Mouse (Mus musculus): ENCODE measurements around the gene Msmo1.

Msmo1 gene

DNA sequence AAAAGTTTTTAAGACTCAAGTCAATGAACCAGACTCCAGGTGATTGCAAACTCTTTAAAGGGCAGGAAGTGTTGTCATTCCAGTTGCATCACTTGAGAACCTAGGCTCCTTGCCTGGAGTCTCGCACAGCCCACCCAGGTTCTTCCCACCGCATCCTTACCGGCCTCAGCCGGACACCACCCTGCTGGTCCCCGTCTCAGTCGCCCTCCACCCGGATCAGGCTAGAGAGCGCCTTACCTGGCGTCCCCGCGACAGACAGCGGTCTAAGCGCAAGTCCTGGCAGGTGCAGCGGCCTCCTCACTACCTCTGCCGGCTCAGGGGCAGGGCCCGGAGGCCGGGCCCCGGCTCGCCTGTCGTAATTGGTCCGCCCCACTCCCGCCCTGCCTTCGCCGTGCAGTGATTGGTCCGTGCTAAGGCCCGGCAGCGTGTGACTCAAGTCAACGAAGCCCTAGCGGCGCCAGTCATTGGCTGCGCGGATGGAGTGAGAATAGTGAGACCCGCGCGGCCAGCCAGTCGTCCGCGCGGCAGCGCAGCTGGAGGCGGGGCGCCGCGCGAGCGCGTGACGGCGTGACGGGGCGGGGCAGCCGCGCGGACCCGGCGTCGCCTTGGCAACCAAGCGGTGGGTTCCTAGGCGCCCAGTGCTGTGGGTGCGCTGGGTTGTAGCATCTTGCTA lies at the start of gene Msmo1:
Gene Msmo1, minus strand, starts transcription at position 522 of the 673 bp plus-strand sequence.
- DNase-seq (ENCODE audit: extremely low read depth, insufficient read length, low spot score), result peak; percentile 98

DNA sequence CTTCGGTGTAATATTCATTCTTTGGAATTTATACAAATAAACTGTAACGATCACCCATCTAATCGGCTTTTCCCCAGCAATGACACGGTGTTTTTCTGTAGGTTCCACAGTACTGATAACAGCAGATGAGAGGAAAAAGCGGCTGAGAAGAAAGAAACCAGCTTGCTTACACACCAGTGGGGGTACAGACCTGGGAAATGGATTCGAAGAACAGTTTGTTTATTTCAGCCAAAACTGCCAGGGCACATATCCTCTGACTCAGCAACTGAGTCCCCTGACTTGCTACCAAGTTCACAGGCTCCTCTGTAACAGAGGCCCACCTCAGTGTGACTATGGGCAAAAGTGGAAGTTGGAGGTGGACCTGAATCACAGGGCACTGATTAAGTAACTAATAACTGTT lies 48.4 kb upstream of the Msmo1 start:
- DNase-seq (ENCODE audit: extremely low read depth, insufficient read length, low spot score), result no peak

DNA sequence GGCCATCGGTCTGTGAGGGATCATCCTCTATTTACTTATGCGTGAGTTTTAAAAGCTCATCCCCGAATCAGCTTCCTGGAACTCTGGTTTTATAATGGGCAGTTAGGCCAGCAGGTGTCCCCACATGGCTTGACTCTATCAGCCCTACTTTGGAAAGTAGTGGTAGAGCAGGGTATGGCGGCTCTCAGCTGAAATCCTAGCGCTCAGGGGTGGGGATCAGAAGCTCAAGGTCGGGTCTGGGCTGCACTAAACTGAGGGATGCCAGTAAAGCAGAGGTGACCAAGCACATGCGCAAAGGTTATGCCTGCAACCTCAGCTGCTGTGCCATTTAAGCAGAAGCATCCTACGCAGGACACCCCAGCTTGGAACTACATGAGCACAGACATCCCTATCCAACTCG lies 44.3 kb upstream of the Msmo1 start:
- DNase-seq (ENCODE audit: extremely low read depth, insufficient read length, low spot score), result no peak

DNA sequence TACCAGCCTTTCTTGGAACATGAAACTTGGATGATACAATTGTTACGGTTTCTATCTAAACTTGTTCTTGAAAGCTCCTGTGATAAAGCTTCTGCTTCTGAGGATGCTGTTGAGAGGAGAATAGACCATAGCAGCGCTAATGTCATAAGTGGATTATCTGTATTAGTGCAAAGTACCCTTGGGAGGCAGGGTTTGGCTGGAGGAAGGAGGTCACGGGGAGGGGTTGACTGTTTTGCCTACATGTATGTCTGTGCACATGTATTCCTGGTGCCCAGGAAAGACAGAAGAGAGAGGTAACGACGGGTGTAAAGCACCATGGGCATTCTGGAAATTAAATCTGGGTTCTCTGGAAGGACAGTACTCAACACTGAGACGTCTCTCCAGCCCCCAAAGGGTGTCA lies 40.5 kb upstream of the Msmo1 start:
- DNase-seq (ENCODE audit: extremely low read depth, insufficient read length, low spot score), result no peak

DNA sequence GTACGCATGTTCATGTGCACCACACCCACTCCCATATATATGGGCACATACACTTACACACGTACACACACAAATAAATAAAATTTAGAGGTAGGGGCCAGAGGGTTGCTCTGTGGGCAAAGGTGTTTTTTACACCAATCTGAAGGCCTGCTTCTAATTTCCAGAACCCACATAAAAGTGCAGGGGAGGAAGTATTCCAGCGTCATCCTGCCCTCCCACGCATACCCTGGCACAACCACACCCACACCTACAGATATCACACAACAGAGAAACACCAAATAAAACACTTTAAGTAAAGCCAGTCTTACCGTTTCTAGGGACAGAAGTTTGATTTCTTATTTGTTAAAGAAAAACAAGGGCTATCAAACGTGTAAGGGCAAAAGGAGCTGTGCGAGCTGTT lies 37.2 kb upstream of the Msmo1 start:
- no peak for DNase-seq (ENCODE audit: extremely low read depth, insufficient read length, low spot score)

DNA sequence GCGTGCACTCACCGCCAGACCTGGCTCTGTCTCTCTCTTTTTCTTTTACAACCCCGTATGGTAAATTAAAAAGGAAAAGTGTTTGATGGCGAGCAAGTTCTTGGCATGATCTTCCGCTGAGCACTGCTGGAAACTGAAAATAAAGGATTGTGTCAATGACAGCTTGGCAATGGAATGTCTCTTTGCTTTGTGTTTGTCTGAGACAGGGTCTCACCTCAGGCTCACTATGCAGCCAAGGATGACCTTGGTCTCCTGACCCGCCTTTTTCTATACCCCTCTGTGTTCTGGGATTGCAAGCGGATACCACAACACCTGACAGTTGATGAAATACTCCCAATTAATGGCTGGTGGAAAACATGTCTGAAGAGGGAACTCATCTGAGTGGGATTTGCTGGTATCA lies 36.0 kb upstream of the Msmo1 start:
- DNase-seq (ENCODE audit: extremely low read depth, insufficient read length, low spot score), result no peak

DNA sequence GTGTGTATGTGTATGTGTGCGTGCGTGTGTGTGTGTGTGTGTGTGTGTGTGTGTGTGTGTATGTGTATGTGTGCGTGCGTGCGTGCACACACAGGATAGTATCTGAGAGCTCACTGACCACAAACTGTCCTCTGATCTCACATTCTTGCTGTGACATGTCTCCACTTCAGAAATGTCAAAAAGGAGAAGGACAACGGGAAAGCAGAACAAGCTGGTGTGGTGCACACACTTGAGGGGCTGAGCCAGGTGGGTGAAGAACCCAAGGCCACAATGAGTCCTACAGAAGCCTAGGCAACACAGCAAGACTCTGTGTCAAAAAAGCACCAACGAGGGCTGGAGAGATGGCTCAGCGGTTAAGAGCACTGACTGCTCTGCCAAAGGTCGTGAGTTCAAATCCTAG lies 35.1 kb upstream of the Msmo1 start:
- DNase-seq (ENCODE audit: extremely low read depth, insufficient read length, low spot score), result no peak

DNA sequence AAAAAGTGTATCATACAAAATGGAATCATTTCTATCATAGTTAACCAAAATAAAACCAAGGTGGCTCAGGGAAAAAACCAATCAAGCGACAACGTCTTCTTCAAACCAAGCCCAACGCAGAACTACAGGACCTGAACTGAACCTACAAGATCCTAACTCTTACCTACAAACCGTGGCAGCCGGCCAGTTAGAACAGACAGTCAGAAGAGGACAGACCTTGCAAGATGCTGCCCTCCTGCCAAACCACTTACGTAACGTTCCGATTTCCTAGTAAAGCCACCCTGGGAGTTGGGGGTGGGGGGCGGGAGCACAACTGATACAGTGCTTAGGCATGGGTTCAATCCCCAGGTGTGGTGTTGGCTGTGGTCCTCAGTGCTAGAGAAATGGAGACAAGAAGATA lies 33.5 kb upstream of the Msmo1 start:
- no peak for DNase-seq (ENCODE audit: extremely low read depth, insufficient read length, low spot score)

DNA sequence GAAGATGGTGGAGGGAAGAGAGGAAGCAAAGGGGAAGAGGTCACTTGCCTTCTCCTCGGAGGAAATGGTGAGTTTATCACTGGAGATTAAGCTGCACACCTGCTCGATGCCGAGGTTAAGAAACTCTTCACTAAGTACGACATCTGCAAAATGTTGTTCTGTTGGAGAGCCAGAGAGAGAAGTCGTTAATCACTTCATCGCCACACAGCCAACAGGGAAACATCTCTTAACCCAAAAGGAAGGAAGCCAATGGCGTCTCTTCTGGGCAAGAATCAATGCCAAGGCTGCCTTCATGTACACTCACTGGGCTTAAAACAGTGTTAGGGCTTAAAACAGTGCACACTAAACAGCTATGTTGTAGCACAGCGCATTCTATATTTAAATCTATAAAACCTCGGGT lies 30.5 kb upstream of the Msmo1 start:
- no peak for DNase-seq (ENCODE audit: extremely low read depth, insufficient read length, low spot score)

DNA sequence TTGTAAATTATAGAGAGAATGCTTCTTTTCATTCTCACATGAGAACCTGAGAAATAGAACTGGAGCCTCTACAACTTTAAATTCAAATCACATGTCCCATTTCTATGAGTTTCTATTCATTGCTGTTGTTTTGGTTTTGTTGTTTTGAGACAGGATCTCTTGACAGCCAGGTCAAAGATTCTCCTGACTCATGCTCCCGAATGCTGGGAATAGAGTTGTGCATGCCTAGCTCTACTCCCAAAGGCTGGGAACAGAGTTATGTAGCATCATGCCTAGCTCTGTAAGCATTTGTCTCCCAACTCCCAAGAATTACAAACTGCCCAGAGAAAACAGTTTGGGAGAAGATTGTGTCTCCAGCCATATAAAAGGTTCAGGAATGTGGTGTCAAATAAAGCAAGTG lies 29.2 kb upstream of the Msmo1 start:
- DNase-seq (ENCODE audit: extremely low read depth, insufficient read length, low spot score), result no peak

DNA sequence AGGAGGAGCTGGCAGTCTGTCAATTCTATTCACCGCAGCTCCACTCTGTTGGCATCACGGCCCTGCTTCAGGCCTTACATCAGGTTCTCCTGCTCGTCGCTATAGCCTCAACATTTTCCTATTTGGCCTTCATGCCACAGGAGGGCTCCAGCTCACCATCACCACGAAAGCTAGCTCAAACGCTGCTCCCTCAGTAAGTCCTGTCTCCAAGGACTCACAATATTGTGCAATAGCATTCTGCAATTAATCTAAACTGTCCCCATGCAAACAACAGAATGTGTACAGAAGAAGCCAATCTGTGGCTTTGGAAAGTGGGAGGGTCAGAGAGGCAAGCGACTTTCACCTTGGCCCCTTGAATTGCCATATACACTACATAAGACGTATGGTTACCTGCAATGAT lies 27.8 kb upstream of the Msmo1 start:
- DNase-seq (ENCODE audit: extremely low read depth, insufficient read length, low spot score), result no peak

DNA sequence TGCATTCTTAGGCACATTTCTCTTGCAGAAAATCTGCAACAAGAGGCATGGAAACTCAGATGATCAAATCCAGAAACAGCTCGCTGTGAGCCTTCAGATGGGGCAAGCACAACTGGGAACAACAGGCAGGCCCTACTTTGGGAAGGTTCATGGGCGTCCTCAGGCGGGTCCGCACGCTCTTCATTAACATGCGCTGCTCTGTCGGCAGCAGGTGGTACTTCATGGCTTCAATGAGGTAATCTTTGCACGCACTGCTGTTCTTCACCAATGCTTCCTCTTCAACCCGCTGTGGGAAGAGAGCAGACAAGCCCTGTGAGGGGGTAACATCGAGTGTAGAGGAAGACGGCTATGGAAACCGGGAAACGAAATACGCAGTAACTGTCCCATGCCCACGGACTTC lies 24.4 kb upstream of the Msmo1 start:
- DNase-seq (ENCODE audit: extremely low read depth, insufficient read length, low spot score), result no peak

DNA sequence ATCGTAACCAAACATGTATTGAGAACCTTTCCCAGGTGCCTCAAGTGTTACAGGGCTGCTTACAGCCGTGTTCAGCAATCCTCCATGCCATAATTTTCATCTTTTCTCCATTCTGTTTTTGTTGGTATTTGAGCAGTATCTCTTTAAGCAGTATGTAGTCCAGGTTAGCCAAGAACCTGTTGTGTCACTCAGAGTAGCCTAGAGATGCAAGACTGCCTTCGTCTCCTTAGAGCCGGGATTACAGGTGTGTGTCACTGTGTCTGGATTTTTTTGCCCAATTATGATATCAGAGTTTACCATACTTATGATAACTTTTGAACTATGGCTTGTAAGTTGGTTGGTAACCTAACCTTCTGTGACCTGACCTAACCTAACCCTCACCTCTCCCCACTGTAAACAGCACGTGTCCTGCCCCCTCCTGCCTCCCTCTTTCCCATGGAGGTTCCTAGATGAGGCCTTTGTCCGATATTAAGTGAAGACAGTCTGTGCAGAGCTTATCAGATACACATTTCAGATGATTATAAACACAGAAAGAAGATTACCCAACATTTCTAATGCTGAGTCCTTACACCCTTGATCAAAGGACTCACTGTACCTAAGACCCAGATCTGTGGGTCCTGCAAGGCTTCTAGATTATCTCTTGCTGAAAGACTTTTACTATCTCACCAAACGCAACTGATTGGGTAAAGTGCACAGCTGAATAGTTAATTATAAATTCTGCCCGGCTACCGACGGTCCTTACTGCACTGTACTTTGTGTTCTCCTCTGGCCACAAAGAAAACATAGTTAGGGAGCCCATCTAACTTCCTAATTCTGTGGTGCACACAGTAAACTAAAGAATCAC lies 12.8 kb upstream of the Msmo1 start:
- no peak for DNase-seq (ENCODE audit: extremely low read depth, insufficient read length, low spot score)

DNA sequence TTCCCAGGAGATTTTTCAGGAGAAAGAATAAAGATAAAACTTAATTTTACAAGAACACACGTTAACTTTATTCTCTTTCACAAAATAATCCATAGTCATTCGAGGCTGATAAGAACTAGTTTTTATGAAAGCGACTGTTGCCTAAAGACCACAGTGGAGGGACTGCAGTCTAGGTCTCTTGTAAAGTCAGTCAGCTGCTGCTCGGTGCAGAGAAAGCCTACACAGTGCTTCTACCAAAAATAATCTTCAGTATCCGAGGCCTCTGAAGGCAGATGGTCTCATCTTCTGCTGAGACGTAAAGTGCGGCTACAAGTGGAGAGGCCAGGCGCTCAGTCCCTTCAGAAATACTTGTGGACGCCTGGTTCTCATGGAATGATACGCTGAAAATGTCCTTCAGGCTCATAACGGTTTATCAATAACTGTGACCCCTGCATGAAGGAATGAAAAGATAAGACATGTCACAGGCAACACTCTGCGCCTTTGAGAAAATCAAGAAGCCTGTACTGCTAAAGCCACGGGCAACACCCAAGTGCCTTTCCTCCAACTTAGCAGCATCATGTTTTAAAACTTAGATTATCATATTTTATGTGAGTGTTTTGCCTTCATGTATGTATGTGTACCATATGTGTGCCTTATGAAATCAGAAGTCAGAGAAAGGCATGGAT lies 7.1 kb upstream of the Msmo1 start:
- DNase-seq (ENCODE audit: extremely low read depth, insufficient read length, low spot score), result no peak

DNA sequence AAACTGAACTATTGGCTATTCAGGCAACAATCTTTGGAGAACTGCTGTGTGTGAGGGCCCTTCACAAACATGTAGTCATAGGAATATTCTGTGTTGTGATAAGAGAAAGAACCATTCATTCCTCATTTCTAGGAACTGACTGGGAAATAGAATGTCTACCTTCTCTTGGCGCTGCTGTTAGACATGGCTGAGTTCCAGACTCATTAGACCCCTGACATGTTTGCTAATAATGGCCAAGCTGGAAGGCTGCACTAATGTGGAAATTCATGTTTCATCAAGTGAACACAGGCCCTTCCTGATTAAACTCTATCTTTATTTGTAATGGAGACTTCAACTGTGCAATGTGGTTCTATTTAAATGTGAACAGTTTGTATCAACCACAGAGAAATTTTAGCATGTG lies 5.3 kb upstream of the Msmo1 start:
- DNase-seq (ENCODE audit: extremely low read depth, insufficient read length, low spot score), result no peak

DNA sequence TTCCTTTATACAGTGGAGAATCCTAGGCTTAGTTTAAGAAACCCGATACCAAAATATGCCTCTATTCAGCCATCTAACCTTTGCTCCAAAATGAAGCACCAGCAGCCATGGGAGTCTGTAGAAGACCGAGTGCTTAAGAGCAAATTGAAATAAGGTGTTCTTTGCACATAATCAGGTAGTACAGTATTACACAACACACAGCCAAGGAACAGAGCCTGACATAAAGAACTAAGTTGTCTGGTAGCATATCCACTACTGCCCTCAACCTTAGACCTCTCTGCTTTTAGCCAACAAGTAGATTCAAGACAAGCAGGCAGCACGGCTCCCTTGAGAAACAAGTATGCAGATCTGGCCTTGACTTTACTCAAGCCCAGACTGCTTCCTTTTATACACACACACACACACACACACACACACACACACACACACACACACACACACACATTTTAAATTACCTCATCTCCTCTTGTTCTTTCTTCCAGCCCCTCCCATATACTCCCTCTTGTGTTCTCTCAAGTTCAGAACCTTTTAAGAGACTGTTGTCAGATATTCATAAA lies 3.3 kb upstream of the Msmo1 start:
- DNase-seq (ENCODE audit: extremely low read depth, insufficient read length, low spot score), result no peak

DNA sequence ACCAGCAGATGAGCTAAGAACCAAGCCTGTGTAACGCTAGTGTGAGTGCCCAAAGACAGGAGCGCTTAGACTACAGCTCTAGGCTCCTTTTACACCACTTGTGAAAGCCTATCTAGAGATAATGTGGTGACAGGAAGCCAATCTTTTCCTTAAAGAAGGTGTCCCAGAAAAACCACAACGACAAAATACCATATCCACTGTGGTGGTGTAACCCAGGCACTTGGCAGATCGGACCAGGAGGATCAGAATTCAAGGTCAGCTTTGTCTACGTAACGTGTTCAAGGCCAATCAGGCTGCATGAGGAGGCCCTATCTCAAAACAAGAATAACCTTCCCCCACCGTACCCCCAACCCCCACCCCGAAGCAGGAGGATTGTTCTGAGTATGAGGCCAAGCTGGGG lies 1.6 kb upstream of the Msmo1 start:
- no peak for DNase-seq (ENCODE audit: extremely low read depth, insufficient read length, low spot score)

DNA sequence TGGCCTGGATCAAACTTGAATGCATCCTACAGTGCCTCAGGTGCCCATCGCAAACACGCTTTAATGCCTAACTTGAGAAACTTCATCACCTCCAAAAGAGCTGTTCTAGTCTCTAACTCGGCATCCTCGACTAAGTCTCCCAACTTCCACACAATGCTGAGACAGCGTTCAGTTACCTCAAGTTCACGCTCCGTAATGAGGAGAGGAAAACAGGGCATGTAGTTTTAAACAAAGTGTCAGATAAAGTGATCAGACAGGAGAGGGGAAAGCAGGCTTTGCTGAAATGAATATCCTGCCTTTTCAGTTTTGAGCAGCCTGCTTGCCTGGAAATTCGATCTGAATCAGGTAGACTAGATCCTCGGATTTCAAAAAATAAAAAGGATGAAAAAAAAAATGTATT lies 996 bp downstream of the Msmo1 start:
- no peak for DNase-seq (ENCODE audit: extremely low read depth, insufficient read length, low spot score)

DNA sequence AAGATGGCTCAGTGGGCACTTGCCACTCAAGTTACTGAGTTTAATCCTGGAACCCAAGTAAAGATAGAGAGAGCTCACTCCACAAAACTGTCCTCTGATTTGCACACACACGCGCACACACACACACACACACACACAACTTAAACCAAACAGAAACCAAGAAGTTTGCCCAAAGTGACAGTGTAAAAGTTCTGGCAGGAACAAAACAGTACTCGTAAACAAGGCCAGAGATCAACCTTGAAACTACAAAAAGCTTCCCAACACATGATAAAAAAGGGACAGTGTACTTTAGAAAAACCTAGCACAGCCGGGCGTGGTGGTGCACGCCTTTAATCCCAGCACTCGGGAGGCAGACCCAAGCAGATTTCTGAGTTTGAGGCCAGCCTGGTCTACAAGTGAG lies 5.4 kb downstream of the Msmo1 start:
- DNase-seq (ENCODE audit: extremely low read depth, insufficient read length, low spot score), result no peak

DNA sequence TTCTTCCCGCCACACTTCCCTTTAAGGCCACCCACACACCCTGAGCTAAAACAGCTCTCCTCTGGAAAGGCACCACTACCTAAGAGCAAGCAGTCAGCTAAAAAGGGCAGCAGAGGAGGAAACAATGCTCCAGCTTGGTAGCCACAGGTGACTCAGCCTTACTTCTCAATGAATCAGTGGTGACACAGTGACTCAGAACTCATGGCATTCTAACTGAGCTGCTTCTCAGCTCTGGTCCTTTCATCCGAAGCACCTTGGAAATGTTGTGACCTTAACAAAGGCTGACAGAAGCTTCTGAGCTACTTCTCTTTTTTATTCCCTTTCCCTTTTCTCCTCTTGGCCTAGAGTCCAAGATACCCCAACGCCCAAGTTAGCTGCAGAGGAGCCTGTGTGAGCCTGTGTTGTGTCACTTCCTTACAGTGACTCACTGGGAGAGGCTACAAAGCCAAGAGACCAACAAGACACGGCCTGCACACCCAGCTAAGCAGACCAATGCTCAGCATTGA lies 7.3 kb downstream of the Msmo1 start:
- peak; percentile 77 for DNase-seq (ENCODE audit: extremely low read depth, insufficient read length, low spot score)

DNA sequence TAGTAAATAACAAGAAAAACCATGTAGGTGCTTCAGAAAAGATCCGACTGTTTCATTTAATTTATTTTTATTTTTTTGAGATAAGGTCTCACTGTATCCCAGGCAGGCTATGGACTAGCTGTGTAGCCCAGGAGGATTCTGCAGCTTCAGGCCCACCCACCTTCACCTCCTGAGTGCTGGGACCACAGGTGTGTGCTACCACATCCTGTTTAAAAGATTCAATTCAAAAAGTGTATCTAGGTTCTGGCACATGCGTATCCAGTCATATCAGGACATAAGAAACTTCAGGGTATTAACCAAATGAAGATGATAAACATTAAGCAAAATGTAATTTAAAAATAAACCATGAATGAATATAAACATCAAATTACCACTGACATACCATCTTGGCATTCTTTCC lies 10.4 kb downstream of the Msmo1 start:
- no peak for DNase-seq (ENCODE audit: extremely low read depth, insufficient read length, low spot score)
